Mouse (Mus musculus) left cerebral cortex, postnatal 4 days (tissue): ENCODE data around the gene G6pc2. TPM values are rescaled to one million over a fixed set of nuclear protein-coding genes. Genes with fewer than 3 reads are reported as not detected.

Experiments used
- DNase-seq: peaks from one replicate; pipeline ENCODE4 v3.0.0-alpha.2; 2022
- intact Hi-C: fragments of 180-260 bp; cut with DNase I; formaldehyde crosslinking; loops from one replicate; pipeline ENCODE4 v1.15.1; 2025
- total RNA-seq, 2 experiments: library from RNA; stranded (reverse); gene quantifications; 2 replicates each; pipeline ENCODE4 v1.2.3; 2021

Gene G6pc2
- not detected for total RNA-seq

DNA sequence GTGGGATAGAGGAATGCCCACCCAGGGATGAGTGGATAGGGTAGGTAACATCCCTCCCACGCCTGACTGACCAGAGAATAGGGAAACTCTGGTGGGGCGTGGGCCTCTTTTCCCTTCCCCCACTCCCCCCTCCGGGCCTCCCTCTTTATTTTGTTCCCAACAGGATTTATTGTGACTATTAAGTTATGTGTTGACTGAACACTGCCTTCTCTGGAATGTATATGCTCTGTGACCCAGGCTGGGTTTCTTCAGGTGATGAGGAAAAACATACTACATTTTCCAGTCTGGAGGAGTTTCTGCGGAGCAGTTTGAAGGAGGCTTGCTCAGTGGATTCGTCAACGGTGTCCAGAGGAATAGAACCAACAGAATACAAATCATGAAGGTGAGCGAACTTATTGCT lies at the start of gene G6pc2:
G6pc2 (plus strand) TSS at position 301 of the 400 bp plus-strand sequence.
- DNase-seq = no peak
- intact Hi-C loops = no loop called here

- no peak for DNase-seq
- intact Hi-C loops = no loop called here
Measured at GRCm38 (mm10) chr2:69170395-69171077, 40.3 kb upstream of the G6pc2 start.

DNA sequence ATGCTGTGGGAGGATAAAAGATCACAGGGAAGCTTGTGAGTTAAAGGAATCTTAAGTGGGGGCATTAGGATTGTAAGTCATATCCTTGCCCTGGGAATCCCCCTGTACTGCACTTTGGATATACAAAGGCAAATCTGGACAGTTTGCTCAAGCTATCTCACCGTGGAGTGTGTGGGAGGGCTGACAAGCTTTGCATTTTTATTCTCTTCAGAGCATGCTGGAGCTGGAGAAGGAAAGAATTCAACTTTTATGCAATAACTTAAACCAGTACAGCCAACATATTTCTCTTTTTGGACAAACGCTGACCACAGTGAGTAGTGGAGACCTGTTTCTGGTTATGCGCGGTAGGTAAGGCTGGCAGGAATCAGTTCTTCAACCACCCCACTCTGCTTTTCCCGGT lies 35.6 kb upstream of the G6pc2 start:
- intact Hi-C loops = no loop called here
- no peak for DNase-seq

GRCm38 (mm10) chr2:69179721-69180120 lies 31.2 kb upstream of the G6pc2 start:
- intact Hi-C loops = no loop called here

GRCm38 (mm10) chr2:69187990-69188389 lies 22.9 kb upstream of the G6pc2 start:
- intact Hi-C loops = no loop called here

More at GRCm38 (mm10) chr2:69179721-69180120, 31.2 kb upstream of the G6pc2 start:
- no peak for DNase-seq

DNA sequence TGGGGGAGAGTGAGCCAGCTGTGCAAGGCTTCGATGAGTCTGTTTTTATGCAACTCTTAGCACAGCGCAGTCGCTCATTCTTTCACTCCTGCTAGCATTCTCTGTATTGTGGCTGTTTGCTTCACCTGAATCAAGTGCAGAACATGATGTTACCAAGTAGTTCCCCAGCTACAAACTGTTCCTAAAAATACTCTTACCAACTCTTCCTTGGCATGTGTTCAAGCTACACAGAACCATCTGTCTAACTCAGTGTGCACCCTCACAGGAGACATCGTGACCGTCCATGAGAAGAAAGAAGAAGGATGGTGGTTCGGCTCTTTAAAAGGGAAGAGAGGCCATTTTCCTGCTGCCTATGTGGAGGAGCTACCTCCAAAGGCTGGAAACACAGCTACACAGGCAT lies 22.1 kb upstream of the G6pc2 start:
- no peak for DNase-seq
- intact Hi-C loops = no loop called here

More at GRCm38 (mm10) chr2:69187990-69188389, 22.9 kb upstream of the G6pc2 start:
- no peak for DNase-seq

DNA sequence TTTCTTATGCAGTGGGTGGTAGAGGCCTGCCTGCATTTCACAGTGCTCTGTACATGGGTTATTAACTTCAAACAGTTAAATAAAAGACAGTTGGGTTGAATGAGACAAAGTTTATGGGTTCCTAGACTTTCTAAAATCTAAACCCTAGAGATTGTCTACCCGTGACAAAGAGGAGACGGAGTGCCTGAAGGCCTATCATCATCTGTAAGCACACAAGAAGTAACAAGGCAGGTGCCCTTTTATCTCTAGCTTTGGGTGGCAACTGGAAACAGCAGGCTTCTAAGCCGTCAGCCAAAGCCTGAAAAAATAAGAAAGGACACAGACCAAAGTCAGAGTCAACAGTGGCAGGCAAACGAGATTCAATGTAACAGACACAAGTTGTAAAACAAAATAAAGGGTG lies 21.7 kb upstream of the G6pc2 start:
- DNase-seq = no peak
- intact Hi-C loops = no loop called here

DNA sequence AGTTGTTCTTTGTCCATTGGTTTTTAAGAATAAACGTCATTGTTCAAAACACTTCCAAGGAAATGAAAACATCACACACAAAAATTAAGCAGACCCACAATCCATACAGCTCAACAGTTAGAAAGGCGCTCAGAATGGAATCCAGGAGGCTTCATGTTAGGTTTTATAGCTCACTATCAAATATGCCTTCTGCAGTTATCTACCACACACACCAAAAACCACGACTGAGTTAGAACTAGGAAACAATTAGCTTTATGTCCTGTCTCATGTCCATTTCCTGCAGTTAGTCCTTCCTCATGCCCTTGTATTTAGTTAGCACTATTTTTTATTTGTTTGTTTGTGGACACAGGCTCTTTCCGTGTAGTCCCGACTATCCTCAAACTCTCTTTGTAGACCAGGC lies 19.8 kb upstream of the G6pc2 start:
- no peak for DNase-seq
- intact Hi-C loops = no loop called here

DNA sequence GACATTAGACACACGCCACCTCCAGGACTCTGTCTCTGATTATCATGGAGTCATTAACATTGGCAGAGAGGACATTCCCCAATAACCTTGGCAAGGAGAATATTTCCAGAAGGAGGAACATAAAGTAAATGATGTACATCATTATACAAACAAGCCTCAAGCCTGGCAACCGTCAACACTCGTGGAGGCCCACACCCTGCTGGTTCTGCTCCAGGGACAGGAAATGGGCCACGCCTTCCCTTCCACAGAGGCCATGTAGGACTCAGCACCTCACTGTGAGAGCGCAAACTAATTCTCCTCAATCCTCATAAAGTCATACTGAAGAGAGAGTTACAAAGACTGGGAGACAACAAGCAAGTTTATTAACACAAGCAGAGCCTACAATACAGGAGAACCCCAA lies 17.3 kb upstream of the G6pc2 start:
- intact Hi-C loops = no loop called here
- DNase-seq = no peak

GRCm38 (mm10) chr2:69205185-69205584 lies 5.7 kb upstream of the G6pc2 start:
- no peak for DNase-seq
- intact Hi-C loops = no loop called here

- DNase-seq = peak; percentile 89
- intact Hi-C loops = no loop called here
Measured at GRCm38 (mm10) chr2:69205791-69206351, 5.0 kb upstream of the G6pc2 start, which contains the start of gene Spc25. Gene Spc25, minus strand, starts transcription at chr2:69206194.

- DNase-seq = no peak
- intact Hi-C loops = no loop called here
Measured at GRCm38 (mm10) chr2:69206523-69206922, 4.3 kb upstream of the G6pc2 start.

GRCm38 (mm10) chr2:69209684-69210083 lies 1.2 kb upstream of the G6pc2 start:
- intact Hi-C loops = no loop called here

DNA sequence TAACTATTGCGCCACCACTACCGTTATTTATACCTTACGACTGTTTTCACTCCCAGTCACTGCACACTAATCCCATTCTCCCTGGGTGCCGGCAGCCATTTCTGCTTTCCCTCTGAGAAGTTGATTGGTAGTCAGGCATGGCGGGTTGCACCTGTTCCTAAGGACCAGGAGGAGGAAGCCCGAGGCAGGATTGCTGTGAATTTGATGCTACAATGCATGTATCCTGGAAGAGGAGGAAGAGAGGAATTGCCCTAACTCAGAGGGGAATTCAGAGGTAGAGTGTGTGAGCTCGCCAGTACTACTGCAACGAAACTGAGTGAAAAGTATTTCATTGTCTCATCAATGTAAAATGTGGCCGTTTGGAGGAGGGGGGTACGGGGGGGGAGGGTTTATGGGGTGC lies 1.8 kb downstream of the G6pc2 start:
- intact Hi-C loops = no loop called here
- DNase-seq = no peak

More at GRCm38 (mm10) chr2:69209684-69210083, 1.2 kb upstream of the G6pc2 start:
- no peak for DNase-seq

- no peak for DNase-seq
- intact Hi-C loops = no loop called here
Measured at GRCm38 (mm10) chr2:69215242-69215641, 4.4 kb downstream of the G6pc2 start.

- intact Hi-C loops = no loop called here
Measured at GRCm38 (mm10) chr2:69221868-69222416, 11.1 kb downstream of the G6pc2 start.

DNA sequence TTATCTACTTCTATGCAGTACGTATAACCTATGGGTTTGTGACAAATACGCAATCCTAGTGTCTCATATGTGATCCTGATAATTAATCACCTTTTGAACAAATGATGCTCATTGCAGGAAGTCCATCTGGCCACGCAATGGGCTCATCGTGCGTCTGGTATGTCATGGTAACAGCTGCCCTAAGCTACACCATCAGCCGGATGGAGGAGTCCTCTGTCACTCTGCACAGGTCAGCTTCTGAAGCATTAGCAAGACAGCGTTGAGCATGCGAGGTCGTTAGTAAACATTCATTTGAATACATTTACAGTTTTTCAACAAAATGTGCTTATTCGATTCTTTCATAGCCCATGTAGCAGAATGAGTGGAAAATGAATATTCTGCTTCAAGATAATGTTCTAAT lies 11.9 kb downstream of the G6pc2 start:
- intact Hi-C loops = no loop called here
- no peak for DNase-seq

More at GRCm38 (mm10) chr2:69221868-69222416, 11.1 kb downstream of the G6pc2 start:
- DNase-seq = no peak

DNA sequence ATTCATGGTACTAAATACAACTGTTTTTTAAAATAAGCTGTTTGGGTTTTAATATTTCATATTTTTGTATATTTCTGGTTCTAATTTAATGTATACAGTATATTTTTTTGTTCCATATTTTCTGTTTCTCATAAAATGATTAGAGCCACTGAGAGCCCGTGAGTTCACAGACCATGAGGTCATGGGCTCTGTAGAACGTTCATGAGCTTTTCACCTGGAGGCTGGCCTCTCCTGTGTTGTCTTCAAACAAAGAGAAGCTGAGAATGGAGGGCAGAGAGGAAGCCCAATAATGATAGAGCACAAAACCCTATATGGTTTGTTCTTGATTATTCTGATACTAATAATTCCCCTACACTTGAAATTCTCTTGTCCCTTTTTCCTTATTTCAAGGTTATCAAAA lies 13.9 kb downstream of the G6pc2 start:
- DNase-seq = no peak
- intact Hi-C loops = no loop called here

GRCm38 (mm10) chr2:69226876-69227275 lies 16.0 kb downstream of the G6pc2 start:
- intact Hi-C loops = no loop called here
- no peak for DNase-seq

- intact Hi-C loops = no loop called here
- no peak for DNase-seq
Measured at GRCm38 (mm10) chr2:69228635-69229034, 17.8 kb downstream of the G6pc2 start.

GRCm38 (mm10) chr2:69230137-69230536 lies 19.3 kb downstream of the G6pc2 start:
- DNase-seq = no peak
- intact Hi-C loops = no loop called here

DNA sequence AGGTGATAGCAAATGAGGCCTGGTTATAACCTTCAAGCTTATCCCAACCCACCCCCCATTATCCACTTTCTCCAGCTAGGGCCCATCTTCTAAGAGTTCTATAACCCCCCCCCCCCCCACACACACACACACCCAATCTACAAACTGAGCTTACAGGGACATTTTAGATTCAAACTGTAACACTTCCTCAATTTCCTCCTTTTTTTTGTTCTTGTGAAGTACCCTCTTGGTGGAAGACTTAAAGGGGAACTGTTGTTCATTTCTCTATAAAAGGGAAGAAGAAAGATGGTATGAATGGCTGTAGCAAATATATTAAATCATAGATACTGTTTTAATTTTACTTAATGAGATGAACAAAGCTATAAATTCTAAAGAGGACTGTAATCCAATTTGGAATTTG lies 21.2 kb downstream of the G6pc2 start:
- DNase-seq = no peak
- intact Hi-C loops = no loop called here
